Mouse (Mus musculus): ENCODE results near the gene Prph2. TPM values are rescaled to one million over a fixed set of nuclear protein-coding genes. Genes with fewer than 3 reads are reported as not detected.

Gene Prph2
- polyA plus RNA-seq, 1 experiment from 2014 or later, result not detected

DNA sequence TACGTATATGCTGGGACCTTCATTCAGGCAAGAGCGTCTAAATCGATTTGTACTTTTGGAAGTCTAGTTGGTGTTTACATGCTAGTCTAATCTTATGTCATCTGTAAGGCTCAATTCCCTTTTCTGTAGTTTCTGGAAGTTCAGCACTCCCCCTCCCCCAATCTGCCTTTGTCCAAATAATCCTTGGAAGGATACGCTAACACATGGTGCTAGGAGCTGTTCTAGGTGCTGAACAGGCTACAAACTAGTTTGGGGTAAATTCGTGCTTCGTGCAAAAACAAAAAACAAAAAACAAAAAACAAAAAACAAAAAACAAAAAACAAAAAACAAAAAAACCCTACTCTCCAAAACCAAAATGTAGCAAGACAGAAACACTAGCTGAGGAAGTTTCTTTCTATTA is 10.6 kb downstream of the Prph2 start:
- Histone ChIP-seq H3K27ac (no peak overlapping the region), H3K4me3 (ENCODE audit: inconsistent target) (no peak overlapping the region), H3K36me3 (ENCODE audit: inconsistent target) (no peaks in the 10 kb centered on the region), H3K79me2 (ENCODE audit: inconsistent target) (no peaks in the 10 kb centered on the region)
- WGBS (ENCODE audit: missing documents), result 63% methylated on average over 6 of the region's 6 CpGs

DNA sequence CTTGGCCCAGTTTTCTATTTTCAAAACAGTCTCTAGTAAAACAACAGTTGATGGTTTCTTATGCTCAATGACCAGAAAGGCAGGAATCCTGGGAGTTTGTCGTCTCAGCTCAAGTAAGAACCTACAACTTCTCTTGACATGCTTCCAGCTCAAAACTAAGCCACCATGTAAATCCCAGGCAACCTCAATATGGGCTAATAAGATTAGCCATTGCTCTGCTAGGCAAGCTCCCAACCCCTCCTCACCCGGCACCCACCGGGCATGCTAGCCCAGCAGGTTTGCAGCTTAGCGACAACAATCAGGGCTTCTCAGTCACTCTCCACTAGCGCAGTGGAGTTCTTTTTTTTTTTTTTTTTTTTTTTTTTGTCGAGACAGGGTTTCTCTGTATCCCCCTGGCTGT is 15.9 kb downstream of the Prph2 start:
- Histone ChIP-seq H3K4me3 (ENCODE audit: inconsistent target) (no peak overlapping the region), H3K36me3 (ENCODE audit: inconsistent target) (peaks cover 24% of the 10 kb centered on the region; the same call in 1 of the 2 replicates), H3K27ac (no peak overlapping the region), H3K79me2 (ENCODE audit: inconsistent target) (no peaks in the 10 kb centered on the region)
- WGBS (ENCODE audit: missing documents), result 84% methylated on average over 6 of the region's 6 CpGs

- Histone ChIP-seq H3K27ac (no peak overlapping the region), H3K36me3 (ENCODE audit: inconsistent target) (peaks cover 31% of the 10 kb centered on the region; the same call in 1 of the 2 replicates), H3K79me2 (ENCODE audit: inconsistent target) (no peaks in the 10 kb centered on the region), H3K4me3 (ENCODE audit: inconsistent target) (no peak overlapping the region)
- WGBS (ENCODE audit: missing documents), result 85% methylated on average over 3 of the region's 3 CpGs
Measured at GRCm38 (mm10) chr17:46926941-46927340, 16.7 kb downstream of the Prph2 start.

GRCm38 (mm10) chr17:46927781-46928180 is 17.5 kb downstream of the Prph2 start:
- Histone ChIP-seq H3K79me2 (ENCODE audit: inconsistent target) (no peaks in the 10 kb centered on the region), H3K4me3 (ENCODE audit: inconsistent target) (no peak overlapping the region), H3K27ac (no peak overlapping the region), H3K36me3 (ENCODE audit: inconsistent target) (peaks cover 34% of the 10 kb centered on the region; the same call in 1 of the 2 replicates)
- 97% methylated on average over 5 of the region's 5 CpGs for whole genome bisulfite sequencing (ENCODE audit: missing documents)

DNA sequence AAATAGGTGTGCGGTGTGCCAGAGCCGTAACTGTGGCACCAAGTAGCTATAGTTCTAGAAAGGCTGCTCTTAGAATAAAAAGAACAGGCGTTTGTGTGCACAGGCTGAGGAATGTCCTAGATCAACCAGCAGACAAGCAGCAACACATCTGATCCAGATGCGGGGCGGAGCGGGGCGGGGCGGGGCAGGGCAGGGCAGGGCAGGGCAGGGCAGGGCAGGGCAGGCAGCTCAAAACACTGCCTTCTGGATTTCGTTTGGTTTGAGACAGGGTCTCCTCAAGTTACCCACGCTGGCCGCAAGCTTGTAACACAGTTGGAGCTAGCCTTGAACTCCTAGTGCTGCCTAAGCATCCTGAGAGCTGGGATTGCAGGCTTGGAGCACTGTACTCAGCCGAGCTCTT is 19.0 kb downstream of the Prph2 start:
- H3K4me3 ChIP-seq (ENCODE audit: inconsistent target), result no peak overlapping the region
- peaks cover 41% of the 10 kb centered on the region for H3K36me3 ChIP-seq (ENCODE audit: inconsistent target)
- no peaks in the 10 kb centered on the region for H3K79me2 ChIP-seq (ENCODE audit: inconsistent target)
- 98% methylated on average over 11 of the region's 12 CpGs for WGBS (ENCODE audit: missing documents)
- H3K27ac ChIP-seq, result no peak overlapping the region

DNA sequence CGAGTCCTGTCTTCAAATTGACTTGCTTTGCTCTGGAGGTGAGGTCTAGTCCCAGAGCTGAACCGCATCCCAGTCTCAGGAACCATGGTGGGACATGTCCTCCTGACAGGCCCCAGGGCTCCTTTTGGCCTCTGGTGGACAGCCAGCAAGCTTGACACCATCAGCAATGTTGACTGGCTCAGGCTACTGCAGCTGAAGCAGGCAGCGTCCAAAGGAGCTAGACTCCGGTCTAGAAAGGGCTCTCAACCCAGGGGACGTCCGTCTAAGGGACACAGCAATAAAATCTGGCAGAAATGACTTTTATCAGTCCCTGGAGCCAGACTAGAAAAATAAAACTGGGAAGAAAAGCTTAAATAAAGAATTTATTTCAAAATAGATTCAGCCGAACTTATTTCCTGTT is 19.6 kb downstream of the Prph2 start:
- 93% methylated on average over 7 of the region's 7 CpGs for WGBS (ENCODE audit: missing documents)
- no peak overlapping the region for H3K27ac ChIP-seq
- no peak overlapping the region for H3K4me3 ChIP-seq (ENCODE audit: inconsistent target)
- peaks cover 47% of the 10 kb centered on the region for H3K36me3 ChIP-seq (ENCODE audit: inconsistent target)
- H3K79me2 ChIP-seq (ENCODE audit: inconsistent target), result no peaks in the 10 kb centered on the region

DNA sequence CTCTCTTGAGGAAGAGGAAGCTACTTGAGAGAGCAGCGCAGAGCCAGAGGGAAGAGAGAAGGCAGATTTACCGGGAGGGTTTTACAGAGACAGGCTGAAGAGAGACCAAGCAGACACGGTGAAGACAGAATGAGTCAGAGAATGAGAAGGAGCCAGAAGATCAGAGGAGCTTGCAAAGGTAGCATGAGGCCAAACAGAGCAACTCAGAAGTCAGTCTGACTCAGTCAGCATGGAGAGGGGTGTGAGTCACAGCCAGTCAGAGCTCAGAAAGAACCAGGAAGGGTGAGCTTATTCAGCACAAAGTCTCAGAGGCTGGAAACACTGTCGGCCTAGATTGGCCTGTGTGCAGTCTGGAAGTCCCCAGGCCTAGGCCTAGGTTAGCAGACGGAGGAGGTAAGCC is 22.7 kb downstream of the Prph2 start:
- Histone ChIP-seq H3K79me2 (ENCODE audit: inconsistent target) (no peaks in the 10 kb centered on the region), H3K27ac (peak overlapping the region; percentile 68), H3K36me3 (ENCODE audit: inconsistent target) (peaks cover 77% of the 10 kb centered on the region), H3K4me3 (ENCODE audit: inconsistent target) (no peak overlapping the region)
- 47% methylated on average over 5 of the region's 5 CpGs for whole genome bisulfite sequencing (ENCODE audit: missing documents)

GRCm38 (mm10) chr17:46933557-46934348 is 23.5 kb downstream of the Prph2 start:
- WGBS (ENCODE audit: missing documents), result 91% methylated on average over 19 of the region's 19 CpGs
- H3K79me2 ChIP-seq (ENCODE audit: inconsistent target), result no peaks in the 10 kb centered on the region
- no peak overlapping the region for H3K4me3 ChIP-seq (ENCODE audit: inconsistent target)
- H3K36me3 ChIP-seq (ENCODE audit: inconsistent target), result peaks cover 79% of the 10 kb centered on the region
- H3K27ac ChIP-seq, result peak overlapping the region; percentile 68

DNA sequence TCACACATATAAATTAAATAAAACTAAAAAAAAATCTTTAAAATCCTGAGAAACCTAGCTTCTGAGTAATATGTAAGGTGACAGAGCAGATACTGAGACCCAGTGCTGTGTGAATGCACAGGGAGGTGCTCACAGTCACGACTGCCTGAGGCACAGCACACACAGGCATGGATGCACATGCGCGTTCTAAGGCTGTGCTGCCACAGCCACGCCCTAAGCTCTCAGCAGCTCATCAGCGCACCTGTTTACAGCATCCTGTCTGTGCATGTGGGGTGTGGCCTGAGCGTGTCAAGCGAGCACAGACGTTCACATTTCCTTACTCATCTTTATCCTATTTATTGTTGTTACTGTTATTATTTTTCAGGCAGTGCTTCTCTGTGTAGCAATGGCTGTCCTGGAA is 30.2 kb downstream of the Prph2 start:
- Histone ChIP-seq H3K79me2 (ENCODE audit: inconsistent target) (no peaks in the 10 kb centered on the region), H3K27ac (no peak overlapping the region), H3K4me3 (ENCODE audit: inconsistent target) (no peak overlapping the region), H3K36me3 (ENCODE audit: inconsistent target) (peaks cover 100% of the 10 kb centered on the region)
- WGBS (ENCODE audit: missing documents), result 90% methylated on average over 5 of the region's 8 CpGs

- Histone ChIP-seq H3K4me3 (ENCODE audit: inconsistent target) (no peak overlapping the region), H3K27ac (no peak overlapping the region), H3K79me2 (ENCODE audit: inconsistent target) (no peaks in the 10 kb centered on the region), H3K36me3 (ENCODE audit: inconsistent target) (peaks cover 99% of the 10 kb centered on the region)
- WGBS (ENCODE audit: missing documents), result 93% methylated on average over 9 of the region's 9 CpGs
Measured at GRCm38 (mm10) chr17:46942421-46942820, 32.2 kb downstream of the Prph2 start.

GRCm38 (mm10) chr17:46946276-46946675 is 36.0 kb downstream of the Prph2 start:
- H3K27ac ChIP-seq, result no peak overlapping the region
- 95% methylated on average over 9 of the region's 9 CpGs for WGBS (ENCODE audit: missing documents)
- H3K36me3 ChIP-seq (ENCODE audit: inconsistent target), result peaks cover 83% of the 10 kb centered on the region
- H3K4me3 ChIP-seq (ENCODE audit: inconsistent target), result no peak overlapping the region
- H3K79me2 ChIP-seq (ENCODE audit: inconsistent target), result no peaks in the 10 kb centered on the region

DNA sequence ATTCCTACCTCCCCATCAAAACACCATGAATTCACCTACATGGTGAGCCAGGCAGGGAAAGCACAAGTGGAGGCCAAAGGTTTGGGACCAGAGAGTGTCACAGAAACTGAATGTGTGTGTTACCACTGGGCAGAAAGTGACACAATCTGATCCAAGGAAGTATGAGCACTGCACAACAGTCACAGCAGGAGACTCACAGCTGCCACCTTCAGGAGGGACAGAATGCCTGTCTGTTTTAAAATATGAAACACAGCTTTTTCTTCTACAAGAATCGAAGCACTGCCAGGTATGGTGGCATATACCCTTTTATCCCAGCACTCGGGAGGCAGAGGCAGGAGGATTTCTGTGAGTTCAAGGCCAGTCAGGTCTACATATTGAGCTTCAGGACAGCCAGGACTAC is 47.8 kb downstream of the Prph2 start:
- peaks cover 95% of the 10 kb centered on the region for H3K36me3 ChIP-seq (ENCODE audit: inconsistent target)
- H3K27ac ChIP-seq, result no peak overlapping the region
- no peaks in the 10 kb centered on the region for H3K79me2 ChIP-seq (ENCODE audit: inconsistent target)
- H3K4me3 ChIP-seq (ENCODE audit: inconsistent target), result no peak overlapping the region
- WGBS (ENCODE audit: missing documents), result 91% methylated on average over 2 of the region's 2 CpGs

DNA sequence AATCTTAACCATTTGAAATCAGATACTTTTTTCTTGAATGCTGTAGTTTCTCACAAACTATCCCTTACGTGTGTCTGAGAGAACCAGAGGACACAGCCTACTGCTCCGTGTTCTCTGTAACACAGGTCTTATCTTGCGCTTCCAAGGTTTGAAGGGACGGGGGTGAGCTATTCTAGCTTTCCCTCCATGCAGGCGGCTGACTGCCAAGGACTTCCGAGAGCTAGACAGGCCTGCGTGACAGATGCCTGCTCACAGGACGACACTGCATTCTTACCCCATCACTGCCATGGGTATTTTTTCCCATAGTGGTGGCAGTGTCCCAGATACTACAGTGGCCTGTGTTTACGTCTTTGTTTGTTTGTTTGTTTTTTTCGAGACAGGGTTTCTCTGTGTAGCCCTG is 50.0 kb downstream of the Prph2 start:
- H3K27ac ChIP-seq, result no peak overlapping the region
- WGBS (ENCODE audit: missing documents), result 94% methylated on average over 7 of the region's 10 CpGs
- H3K79me2 ChIP-seq (ENCODE audit: inconsistent target), result no peaks in the 10 kb centered on the region
- H3K4me3 ChIP-seq (ENCODE audit: inconsistent target), result no peak overlapping the region
- H3K36me3 ChIP-seq (ENCODE audit: inconsistent target), result peaks cover 93% of the 10 kb centered on the region

GRCm38 (mm10) chr17:46962153-46962552 is 51.9 kb downstream of the Prph2 start:
- no peak overlapping the region for H3K27ac ChIP-seq
- H3K4me3 ChIP-seq (ENCODE audit: inconsistent target), result no peak overlapping the region
- peaks cover 95% of the 10 kb centered on the region for H3K36me3 ChIP-seq (ENCODE audit: inconsistent target)
- WGBS (ENCODE audit: missing documents), result 22% methylated on average over 1 of the region's 3 CpGs
- H3K79me2 ChIP-seq (ENCODE audit: inconsistent target), result no peaks in the 10 kb centered on the region

DNA sequence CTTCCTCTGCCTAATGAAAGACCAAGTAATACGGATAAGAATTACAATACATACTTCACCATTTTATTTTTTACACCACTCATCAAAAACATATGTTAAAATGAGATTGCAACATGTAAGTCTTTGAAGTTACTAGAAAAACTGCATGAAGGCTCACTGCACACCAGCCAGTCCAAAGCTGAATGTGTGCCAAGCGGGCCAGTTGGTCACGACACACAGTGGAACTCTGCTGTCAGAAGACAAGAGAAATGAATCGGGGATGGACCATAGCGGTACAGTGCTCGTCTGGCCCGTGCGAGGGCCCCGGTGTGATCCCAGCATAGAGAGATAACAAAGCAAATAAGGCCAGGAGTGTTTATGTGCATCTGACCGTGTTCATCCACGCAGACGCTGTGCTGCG is 52.9 kb downstream of the Prph2 start:
- 97% methylated on average over 13 of the region's 13 CpGs for WGBS (ENCODE audit: missing documents)
- H3K27ac ChIP-seq, result no peak overlapping the region
- no peak overlapping the region for H3K4me3 ChIP-seq (ENCODE audit: inconsistent target)
- H3K79me2 ChIP-seq (ENCODE audit: inconsistent target), result no peaks in the 10 kb centered on the region
- H3K36me3 ChIP-seq (ENCODE audit: inconsistent target), result peaks cover 95% of the 10 kb centered on the region

DNA sequence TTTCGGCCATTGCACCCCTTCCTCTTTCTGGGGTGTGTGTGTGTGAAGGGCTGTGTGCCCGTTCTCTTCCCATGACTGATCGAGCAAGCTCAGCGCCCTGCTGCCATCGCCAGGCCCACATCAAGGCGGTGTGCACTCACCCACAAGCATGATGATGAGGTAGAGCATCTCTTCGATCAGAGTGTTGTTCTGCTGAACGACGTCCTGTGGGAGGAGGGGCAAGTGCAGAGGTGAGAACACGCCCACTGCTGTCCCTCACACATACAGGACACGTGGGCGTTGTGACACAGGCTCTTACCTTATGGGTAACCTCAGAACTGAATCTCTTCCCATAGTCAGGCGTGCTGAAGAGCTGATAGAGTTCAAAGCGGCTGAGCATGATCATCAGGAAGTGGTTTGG is 56.6 kb downstream of the Prph2 start:
- H3K36me3 ChIP-seq (ENCODE audit: inconsistent target), result peaks cover 97% of the 10 kb centered on the region
- WGBS (ENCODE audit: missing documents), result 81% methylated on average over 10 of the region's 14 CpGs

More for the DNA sequence above, 56.6 kb downstream of the Prph2 start:
- no peaks in the 10 kb centered on the region for H3K79me2 ChIP-seq (ENCODE audit: inconsistent target)
- H3K4me3 ChIP-seq (ENCODE audit: inconsistent target), result no peak overlapping the region
- no peak overlapping the region for H3K27ac ChIP-seq
